Mouse (Mus musculus) liver, adult 2 months (tissue): ENCODE measurements around the gene Csnk2b. TPM values are rescaled to one million over a fixed set of nuclear protein-coding genes. Genes with fewer than 3 reads are reported as not detected.

Experiments
- DNase-seq: peaks from one replicate; pipeline ENCODE4 v3.0.0-alpha.2; 2011; ENCODE audit warnings: low read depth, low spot score; ENCODE audit errors: extremely low read depth
- H3K27ac ChIP-seq: fragments of 200-500 bp; replicated peaks from 2 replicates; pipeline ENCODE4 v1.5.1; 2012; ENCODE audit warnings: low read depth, mild to moderate bottlenecking, control low read depth, inconsistent platforms, low read length; ENCODE audit not compliant: insufficient read depth
- H3K27me3 ChIP-seq: fragments of 200-500 bp; 2 replicates; pipeline ENCODE4 v1.6.1; 2012; ENCODE audit warnings: mild to moderate bottlenecking, moderate library complexity, low read length, inconsistent platforms; ENCODE audit not compliant: control insufficient read depth, insufficient read depth
- H3K36me3 ChIP-seq: fragments of 200-500 bp; 2 replicates; pipeline ENCODE4 v1.6.1; 2012; ENCODE audit warnings: low read length, inconsistent platforms; ENCODE audit not compliant: control insufficient read depth, insufficient read depth
- H3K4me1 ChIP-seq: fragments of 200-500 bp; 2 replicates; pipeline ENCODE4 v1.6.1; 2011; ENCODE audit warnings: low read length; ENCODE audit not compliant: control insufficient read depth, insufficient read depth
- H3K4me3 ChIP-seq: fragments of 200-500 bp; 2 replicates; pipeline ENCODE4 v1.5.1; 2011; ENCODE audit warnings: low read depth, mild to moderate bottlenecking, control low read depth, low read length, moderate library complexity; ENCODE audit not compliant: insufficient read depth
- H3K79me2 ChIP-seq: fragments of 200-500 bp; 2 replicates; pipeline ENCODE4 v1.6.1; 2012; ENCODE audit warnings: inconsistent platforms, mild to moderate bottlenecking, low read length, moderate library complexity; ENCODE audit not compliant: control insufficient read depth, insufficient read depth
- H3K9ac ChIP-seq: fragments of 200-500 bp; 2 replicates; pipeline ENCODE4 v1.6.1; 2012; ENCODE audit warnings: low read depth, mild to moderate bottlenecking, control low read depth, inconsistent platforms, low read length
- CTCF ChIP-seq: fragments of 200-500 bp; IDR thresholded peaks from 2 replicates; pipeline ENCODE4 v1.5.1; 2011; ENCODE audit warnings: low read depth, low read length, control low read depth
- POLR2A ChIP-seq: fragments of 200-500 bp; IDR thresholded peaks from 2 replicates; pipeline ENCODE4 v1.6.1; 2011; ENCODE audit warnings: low read length, control low read depth; ENCODE audit not compliant: insufficient read depth; ENCODE audit errors: extremely low read depth
- WGBS: fragments of 180-500 bp; shearing (Covaris S2); methylation state at CpG from one replicate; pipeline ENCODE4 v1.1.7; 2018; 5-methylcytosine and 5-hydroxymethylcytosine counted together
- polyA plus RNA-seq: library from polyadenylated mRNA; depleted of rRNA; stranded (reverse); fragments of >200 nt; gene quantifications from 2 replicates; pipeline ENCODE4 v1.2.3, GENCODE M21; 2012
- total RNA-seq: library from RNA; depleted of rRNA; stranded (reverse); fragments of >200 nt; gene quantifications from 2 replicates; pipeline ENCODE4 v1.2.3, GENCODE M21; 2014

The Csnk2b gene
- total and polyA plus RNA-seq, 2 experiments, result 60.9 to 228 TPM

GRCm38 (mm10) chr17:35156461-35157200 is 34.8 kb upstream of the Csnk2b start:
- Histone ChIP-seq H3K36me3 (peaks cover 86% of the 10 kb centered on the region), H3K79me2 (peaks cover 19% of the 10 kb centered on the region; the same call in 1 of the 2 replicates), H3K4me1 (no peaks in the 10 kb centered on the region), H3K27ac (no peak overlapping the region), H3K27me3 (no peaks in the 10 kb centered on the region), H3K9ac (no peak overlapping the region), H3K4me3 (no peak overlapping the region)
- DNase-seq, result no peak
- WGBS, result 93% methylated on average over 33 of the region's 33 CpGs
- TF ChIP-seq CTCF, result no peak
- no peak for TF ChIP-seq POLR2A

DNA sequence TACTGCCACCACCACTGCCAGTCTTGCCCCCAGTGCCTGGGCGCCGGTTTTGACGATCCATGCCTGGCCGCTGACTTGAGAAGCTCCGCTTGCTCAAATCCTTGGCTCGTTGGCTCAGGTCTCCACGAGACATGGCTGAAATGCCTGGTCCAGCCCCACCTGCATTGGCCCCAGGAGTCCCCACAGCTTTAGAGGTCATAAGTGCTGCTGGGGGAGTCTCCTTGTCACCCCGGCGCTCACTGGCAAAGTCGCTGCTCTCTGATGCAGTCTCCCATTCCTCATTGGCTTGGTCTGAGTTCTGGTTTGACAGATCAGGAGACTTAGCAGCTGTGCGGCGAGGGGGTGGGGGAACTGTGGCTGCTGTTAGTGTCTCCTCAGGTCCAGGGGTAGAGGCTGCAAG is 33.6 kb upstream of the Csnk2b start:
- Histone ChIP-seq H3K27me3 (no peaks in the 10 kb centered on the region), H3K9ac (no peak overlapping the region), H3K27ac (no peak overlapping the region), H3K79me2 (peaks cover 13% of the 10 kb centered on the region; the same call in 1 of the 2 replicates), H3K36me3 (peaks cover 86% of the 10 kb centered on the region), H3K4me1 (no peaks in the 10 kb centered on the region), H3K4me3 (no peak overlapping the region)
- DNase-seq, result no peak
- TF ChIP-seq CTCF (no peak), POLR2A (no peak)
- 94% methylated on average over 12 of the region's 12 CpGs for WGBS

- no peak for DNase-seq
- TF ChIP-seq POLR2A (no peak), CTCF (no peak)
- H3K9ac ChIP-seq, result no peak overlapping the region
- H3K79me2 ChIP-seq, result peaks cover 6% of the 10 kb centered on the region; the same call in 1 of the 2 replicates
- H3K27me3 ChIP-seq, result no peaks in the 10 kb centered on the region
- no peak overlapping the region for H3K4me3 ChIP-seq
- no peak overlapping the region for H3K27ac ChIP-seq
- 91% methylated on average over 7 of the region's 7 CpGs for WGBS
- H3K4me1 ChIP-seq, result no peaks in the 10 kb centered on the region
- H3K36me3 ChIP-seq, result peaks cover 84% of the 10 kb centered on the region
Measured at GRCm38 (mm10) chr17:35154616-35155015, 32.8 kb upstream of the Csnk2b start.

GRCm38 (mm10) chr17:35153931-35154330 is 32.1 kb upstream of the Csnk2b start:
- peaks cover 3% of the 10 kb centered on the region; the same call in 1 of the 2 replicates for H3K79me2 ChIP-seq
- WGBS, result 87% methylated on average over 4 of the region's 4 CpGs
- no peak overlapping the region for H3K27ac ChIP-seq
- no peaks in the 10 kb centered on the region for H3K4me1 ChIP-seq
- no peak for DNase-seq
- H3K4me3 ChIP-seq, result no peak overlapping the region
- TF ChIP-seq POLR2A, result no peak
- no peak for TF ChIP-seq CTCF
- H3K9ac ChIP-seq, result no peak overlapping the region
- no peaks in the 10 kb centered on the region for H3K27me3 ChIP-seq
- H3K36me3 ChIP-seq, result peaks cover 81% of the 10 kb centered on the region

DNA sequence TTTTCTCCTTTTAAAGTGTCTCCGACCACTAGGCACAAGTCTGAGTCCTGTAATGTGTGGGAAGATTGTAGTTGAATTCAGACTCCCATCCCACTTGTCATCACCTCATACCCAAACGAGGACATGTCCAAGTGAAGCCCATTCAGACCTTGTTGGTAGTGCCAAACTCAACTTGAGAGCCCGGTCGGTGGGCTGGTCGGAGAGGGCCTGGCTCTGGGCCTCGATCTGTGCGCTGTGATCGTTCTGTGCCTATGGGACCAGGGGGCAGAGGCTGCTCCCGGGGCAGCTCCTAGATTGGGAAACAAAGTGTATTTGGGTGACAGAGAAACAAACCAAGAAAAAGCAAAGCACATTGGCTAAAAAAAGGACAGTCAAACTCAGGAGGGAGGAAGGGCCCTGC is 31.2 kb upstream of the Csnk2b start:
- 90% methylated on average over 9 of the region's 9 CpGs for WGBS
- Histone ChIP-seq H3K9ac (no peak overlapping the region), H3K27me3 (no peaks in the 10 kb centered on the region), H3K36me3 (peaks cover 80% of the 10 kb centered on the region), H3K4me3 (no peak overlapping the region), H3K4me1 (no peaks in the 10 kb centered on the region; the same call in 1 of the 2 replicates), H3K79me2 (peaks cover 3% of the 10 kb centered on the region; the same call in 1 of the 2 replicates), H3K27ac (no peak overlapping the region)
- no peak for DNase-seq
- TF ChIP-seq CTCF (no peak), POLR2A (no peak)

GRCm38 (mm10) chr17:35152121-35152520 is 30.3 kb upstream of the Csnk2b start:
- no peaks in the 10 kb centered on the region; the same call in 1 of the 2 replicates for H3K4me1 ChIP-seq
- H3K4me3 ChIP-seq, result no peak overlapping the region
- no peaks in the 10 kb centered on the region; the same call in 1 of the 2 replicates for H3K79me2 ChIP-seq
- TF ChIP-seq CTCF, result no peak
- no peak for TF ChIP-seq POLR2A
- H3K36me3 ChIP-seq, result peaks cover 77% of the 10 kb centered on the region
- H3K27ac ChIP-seq, result no peak overlapping the region
- DNase-seq, result peak; percentile 40
- H3K27me3 ChIP-seq, result no peaks in the 10 kb centered on the region
- WGBS, result 57% methylated on average over 4 of the region's 4 CpGs
- H3K9ac ChIP-seq, result no peak overlapping the region
